Mouse (Mus musculus) liver, adult 2 months (tissue): ENCODE measurements around the gene Traf6.

Source experiments
- CTCF ChIP-seq: fragments of 200-500 bp; IDR thresholded peaks from 2 replicates; pipeline ENCODE4 v1.5.1; 2011; ENCODE audit warnings: low read depth, low read length, control low read depth
- POLR2A ChIP-seq: fragments of 200-500 bp; IDR thresholded peaks from 2 replicates; pipeline ENCODE4 v1.6.1; 2011; ENCODE audit warnings: low read length, control low read depth; ENCODE audit not compliant: insufficient read depth; ENCODE audit errors: extremely low read depth

GRCm38 (mm10) chr2:101693043-101693442, 14.8 kb downstream of the Traf6 start:
- TF ChIP-seq CTCF (no peak), POLR2A (no peak)
